Mouse (Mus musculus) leukemia stem cell, adult 10-12 weeks (primary cell): ENCODE measurements around the gene H2-Q10. TPM values are rescaled to one million over a fixed set of nuclear protein-coding genes. Genes with fewer than 3 reads are reported as not detected.

ENCODE experiments used
- polyA plus RNA-seq: library from polyadenylated mRNA; stranded (reverse); fragments of >175 nt; gene quantifications from 2 replicates; pipeline ENCODE4 v1.2.3, GENCODE M21; 2012; ENCODE audit warnings: low replicate concordance

Gene H2-Q10
- 2.4 and 3.7 TPM in 2 replicates for polyA plus RNA-seq

GRCm38 (mm10) chr17:35469842-35470751, at the start of gene H2-Q10:
TSS of gene H2-Q10 (plus strand) at chr17:35470089.

DNA sequence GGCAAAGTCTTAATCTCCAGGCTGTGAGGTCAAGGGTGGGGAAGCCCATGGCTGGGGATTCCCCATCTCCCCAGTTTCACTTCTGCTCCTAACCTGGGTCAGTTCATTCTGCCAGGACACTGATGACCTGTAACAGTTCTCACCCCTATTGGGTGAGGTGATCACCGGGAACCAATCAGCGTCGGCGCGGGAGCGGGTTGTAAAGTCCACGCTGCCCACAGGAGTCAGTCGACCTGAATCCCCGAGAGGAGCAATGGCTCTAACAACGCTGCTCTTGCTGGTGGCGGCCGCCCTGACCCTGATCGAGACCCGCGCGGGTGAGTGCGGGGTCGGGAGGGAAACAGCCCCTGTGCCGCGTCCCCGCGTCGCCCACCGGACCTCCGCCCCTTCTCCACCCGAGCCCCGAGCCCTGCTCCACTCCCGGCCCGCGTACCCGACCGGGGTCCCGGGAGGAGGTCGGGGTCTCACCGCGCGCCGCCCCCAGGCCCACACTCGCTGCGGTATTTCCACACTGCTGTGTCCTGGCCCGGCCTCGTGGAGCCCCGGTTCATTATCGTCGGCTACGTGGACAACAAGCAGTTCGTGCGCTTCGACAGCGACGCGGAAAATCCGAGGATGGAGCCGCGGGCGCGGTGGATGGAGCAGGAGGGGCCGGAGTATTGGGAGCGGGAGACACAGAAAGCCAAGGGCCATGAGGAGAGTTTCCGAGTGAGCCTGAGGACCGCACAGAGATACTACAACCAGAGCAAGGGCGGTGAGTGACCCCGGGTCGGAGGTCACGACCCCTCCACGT, 45.1 kb upstream of the H2-Q10 start, which contains the start of gene H2-Q6:
Gene H2-Q6 (plus strand): TSS at position 227 of the 793 bp plus-strand sequence.

GRCm38 (mm10) chr17:35438885-35439284, 31.0 kb upstream of the H2-Q10 start, which contains the start of gene H2-Q7:
TSS of gene H2-Q7 (plus strand) at chr17:35439155.

DNA sequence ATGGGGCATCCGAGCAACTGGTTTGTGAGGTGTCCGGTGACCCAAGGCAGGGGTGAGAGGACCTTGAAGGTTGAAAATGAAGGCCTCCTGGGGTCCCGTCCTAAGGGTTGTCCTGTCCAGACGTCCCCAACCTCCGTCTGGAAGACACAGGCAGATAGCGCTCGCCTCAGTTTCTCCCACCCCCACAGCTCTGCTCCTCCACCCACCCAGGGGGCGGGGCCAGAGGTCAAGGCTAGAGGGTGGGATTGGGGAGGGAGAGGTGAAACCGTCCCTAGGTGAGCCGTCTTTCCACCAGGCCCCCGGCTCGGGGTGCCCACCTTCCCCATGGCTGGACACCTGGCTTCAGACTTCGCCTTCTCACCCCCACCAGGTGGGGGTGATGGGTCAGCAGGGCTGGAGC, 35.9 kb downstream of the H2-Q10 start, which contains the start of gene Pou5f1:
Gene Pou5f1 (plus strand): TSS at position 243 of the 400 bp plus-strand sequence.

DNA sequence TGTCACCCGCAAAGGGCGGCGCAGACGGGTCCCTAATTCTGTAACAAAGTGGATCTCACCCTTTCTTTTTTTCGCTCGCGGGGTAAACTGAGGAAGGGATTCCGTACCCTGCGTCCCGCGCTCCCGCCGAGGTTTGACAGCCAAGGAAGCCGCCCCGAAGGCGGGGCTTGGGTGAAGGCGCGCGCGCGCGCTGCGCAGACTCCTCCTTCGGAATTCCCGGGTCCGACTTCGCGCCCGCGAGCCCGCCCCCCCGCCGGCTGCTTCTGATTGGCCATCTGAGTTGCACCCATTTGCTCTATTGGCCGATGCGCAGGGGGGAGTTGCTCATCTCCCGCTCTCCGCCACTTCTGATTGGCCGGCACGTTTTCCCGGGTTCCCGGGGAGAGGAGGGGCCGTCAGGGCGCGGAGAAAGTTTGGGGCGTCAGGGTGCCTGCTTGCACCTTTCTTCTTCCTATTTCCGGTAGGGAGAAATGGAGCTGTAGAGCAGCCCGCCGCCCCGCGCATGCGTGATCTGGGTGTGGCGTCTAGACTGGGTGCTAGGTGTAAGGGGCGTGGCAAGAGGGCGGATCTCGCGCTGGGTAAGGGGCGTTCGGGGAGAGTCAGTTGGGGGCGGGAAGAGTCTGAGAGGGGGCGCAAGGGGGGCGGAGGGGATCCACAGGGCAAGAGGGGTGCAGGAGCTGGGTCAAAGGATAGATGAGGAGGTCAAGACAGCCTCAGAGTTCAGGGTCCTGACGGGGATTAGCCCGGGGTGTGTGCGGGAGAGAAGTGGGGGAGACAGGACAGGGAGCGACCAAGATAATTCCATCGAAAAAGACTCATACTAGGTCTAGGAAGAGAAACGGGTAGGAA, 47.0 kb downstream of the H2-Q10 start, which contains the start of the genes Tcf19 and Cchcr1:
Gene Tcf19 (minus strand): TSS at position 173 of the 849 bp plus-strand sequence.
Gene Cchcr1 (plus strand): TSS at position 449 of the 849 bp plus-strand sequence.

Other genes starting within 250 kb of the H2-Q10 start
- gene Gm16181, start 249.3 kb upstream of the H2-Q10 start, polyA plus RNA-seq, result not detected in 2 replicates
- 0.69 and 1.2 TPM in 2 replicates for gene Atp6v1g2, start 236.4 kb upstream of the H2-Q10 start, polyA plus RNA-seq
- gene Nfkbil1, start 234.3 kb upstream of the H2-Q10 start, polyA plus RNA-seq, result 31.5 and 40.3 TPM in 2 replicates
- 114 and 195 TPM in 2 replicates for gene Ddx39b, start 228.3 kb upstream of the H2-Q10 start, polyA plus RNA-seq
- 138 and 236 TPM in 2 replicates for gene H2-D1, start 207.4 kb upstream of the H2-Q10 start, polyA plus RNA-seq
- 2.6 and 3.1 TPM in 2 replicates for gene H2-Q1, start 149.7 kb upstream of the H2-Q10 start, polyA plus RNA-seq
- 1.7 and 1.8 TPM in 2 replicates for gene H2-Q2, start 127.8 kb upstream of the H2-Q10 start, polyA plus RNA-seq
- 114 and 185 TPM in 2 replicates for gene H2-Q4, start 90.5 kb upstream of the H2-Q10 start, polyA plus RNA-seq
- 67.9 and 111 TPM in 2 replicates for gene H2-Q6, start 45.2 kb upstream of the H2-Q10 start, polyA plus RNA-seq
- 8.4 and 19.9 TPM in 2 replicates for gene H2-Q7, start 30.9 kb upstream of the H2-Q10 start, polyA plus RNA-seq
- not detected in 2 replicates for gene Pou5f1, start 35.9 kb downstream of the H2-Q10 start, polyA plus RNA-seq
- 65.9 and 189 TPM in 2 replicates for gene Tcf19, start 46.7 kb downstream of the H2-Q10 start, polyA plus RNA-seq
- 14.0 and 29.7 TPM in 2 replicates for gene Cchcr1, start 47.0 kb downstream of the H2-Q10 start, polyA plus RNA-seq
- gene Psors1c2, start 63.1 kb downstream of the H2-Q10 start, polyA plus RNA-seq, result 5.1 and 6.5 TPM in 2 replicates
- not detected in 2 replicates for gene Cdsn, start 82.0 kb downstream of the H2-Q10 start, polyA plus RNA-seq
- 0.18 and 0.27 TPM in 2 replicates for gene 2300002M23Rik, start 97.4 kb downstream of the H2-Q10 start, polyA plus RNA-seq
- gene Sfta2, start 131.5 kb downstream of the H2-Q10 start, polyA plus RNA-seq, result not detected in 2 replicates
- not detected in 2 replicates for gene Gm9573, start 156.5 kb downstream of the H2-Q10 start, polyA plus RNA-seq
- 0.07 TPM in 1 of 2 replicates, not detected in the other for gene Mucl3, start 173.6 kb downstream of the H2-Q10 start, polyA plus RNA-seq
- 130 and 160 TPM in 2 replicates for gene Vars2, start 197.5 kb downstream of the H2-Q10 start, polyA plus RNA-seq
- 13.7 and 44.1 TPM in 2 replicates for gene Gtf2h4, start 203.7 kb downstream of the H2-Q10 start, polyA plus RNA-seq
- 8.0 and 11.4 TPM in 2 replicates for gene Ddr1, start 234.5 kb downstream of the H2-Q10 start, polyA plus RNA-seq